Mouse (Mus musculus) liver, embryonic 12.5 days (tissue): ENCODE results near the gene Rapgef5. TPM values are rescaled to one million over a fixed set of nuclear protein-coding genes. Genes with fewer than 3 reads are reported as not detected.

ENCODE experiments used
- ATAC-seq: fragments of 200-750 bp; cut with Nextera tagmentation; 2 replicates; pipeline ENCODE4 v1.8.0; 2017; ENCODE audit warnings: moderate number of reproducible peaks, mild to moderate bottlenecking, moderate library complexity
- H3K27ac ChIP-seq: fragments of 300-500 bp; sonication (generic); 2 replicates; pipeline ENCODE4 v1.5.1; 2016; ENCODE audit warnings: mild to moderate bottlenecking
- H3K27me3 ChIP-seq: fragments of 300-500 bp; sonication (generic); replicated peaks from 2 replicates; pipeline ENCODE4 v1.6.1; 2016; ENCODE audit warnings: mild to moderate bottlenecking, moderate library complexity
- H3K36me3 ChIP-seq: fragments of 300-500 bp; sonication (generic); 2 replicates; pipeline ENCODE4 v1.6.1; 2016; ENCODE audit warnings: mild to moderate bottlenecking, moderate library complexity
- H3K4me1 ChIP-seq: fragments of 300-500 bp; sonication (generic); 2 replicates; pipeline ENCODE4 v1.6.1; 2016
- H3K4me2 ChIP-seq: fragments of 300-500 bp; sonication (generic); 2 replicates; pipeline ENCODE4 v1.6.1; 2016; ENCODE audit warnings: mild to moderate bottlenecking, moderate library complexity
- H3K4me3 ChIP-seq: fragments of 300-500 bp; sonication (generic); 2 replicates; pipeline ENCODE4 v1.5.1; 2016; ENCODE audit warnings: mild to moderate bottlenecking, moderate library complexity
- H3K9ac ChIP-seq: fragments of 300-500 bp; sonication (generic); 2 replicates; pipeline ENCODE4 v1.6.1; 2016; ENCODE audit warnings: mild to moderate bottlenecking, moderate library complexity
- H3K9me3 ChIP-seq: fragments of 300-500 bp; sonication (generic); replicated peaks from 2 replicates; pipeline ENCODE4 v1.6.1; 2016; ENCODE audit warnings: mild to moderate bottlenecking, moderate library complexity
- WGBS: fragments of 180-500 bp; shearing (Covaris S2); methylation state at CpG from one replicate; pipeline ENCODE4 v1.1.7; 2016; ENCODE audit not compliant: insufficient replicate concordance; 5-methylcytosine and 5-hydroxymethylcytosine counted together
- polyA plus RNA-seq: library from polyadenylated mRNA; unstranded; fragments of >200 nt; fragmentation: Nextera tagmentation; extraction: Ambion mirVana; gene quantifications from 2 replicates; pipeline ENCODE4 v1.2.1, GENCODE M21; 2016

Rapgef5 gene
- polyA plus RNA-seq, 1 experiment from 2014 or later, result 3.3 TPM

DNA sequence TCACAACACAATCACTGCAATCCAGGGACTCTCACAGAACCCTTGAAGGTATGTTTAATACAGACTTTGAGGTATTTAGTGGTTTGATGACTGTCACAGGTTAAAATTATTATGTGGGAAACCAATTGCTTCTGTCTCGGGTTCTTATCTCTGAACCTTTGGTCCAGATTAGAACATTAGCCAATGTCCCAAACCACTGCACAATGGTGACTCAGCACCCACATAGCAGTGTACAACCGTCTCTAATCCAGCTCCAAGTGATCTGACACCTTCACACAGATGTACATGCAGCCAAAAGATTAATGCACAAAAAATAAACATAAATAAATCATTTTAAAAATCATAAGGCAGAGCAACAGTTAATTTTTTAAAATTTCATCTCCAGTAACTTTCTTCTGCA, 11.1 kb upstream of the Rapgef5 start:
- Histone ChIP-seq H3K9me3 (no peaks in the 10 kb centered on the region), H3K4me3 (no peak overlapping the region), H3K27me3 (no peaks in the 10 kb centered on the region), H3K4me1 (no peaks in the 10 kb centered on the region), H3K27ac (no peak overlapping the region), H3K9ac (no peak overlapping the region), H3K4me2 (no peak overlapping the region), H3K36me3 (no peaks in the 10 kb centered on the region)
- ATAC-seq, result no peak
- 17% methylated on average over 2 of the region's 2 CpGs for WGBS

DNA sequence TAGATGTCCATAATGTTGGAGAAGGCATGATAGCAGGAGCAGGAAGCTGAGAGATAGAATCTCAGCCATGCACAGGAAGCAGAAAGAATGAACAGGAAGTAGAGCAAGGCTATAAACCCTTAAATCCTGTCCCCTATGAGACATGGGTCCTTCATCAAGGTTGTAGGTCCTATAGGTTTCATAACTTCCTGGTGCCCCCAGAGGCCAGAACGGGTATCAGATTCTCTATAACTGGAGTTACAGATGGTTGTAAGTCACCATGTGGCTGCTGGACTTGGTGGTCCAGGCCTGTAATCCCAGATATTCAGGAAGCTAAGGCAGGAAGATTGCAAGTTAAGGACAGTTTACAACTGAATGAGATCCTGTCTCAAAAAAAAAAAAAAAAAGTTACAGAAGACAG, 8.5 kb upstream of the Rapgef5 start:
- Histone ChIP-seq H3K4me3 (no peak overlapping the region), H3K36me3 (no peaks in the 10 kb centered on the region), H3K27ac (no peak overlapping the region), H3K9ac (no peak overlapping the region), H3K9me3 (no peaks in the 10 kb centered on the region), H3K27me3 (no peaks in the 10 kb centered on the region), H3K4me1 (no peaks in the 10 kb centered on the region), H3K4me2 (no peak overlapping the region)
- WGBS, result 25% methylated on average over 1 of the region's 1 CpGs
- no peak for ATAC-seq

DNA sequence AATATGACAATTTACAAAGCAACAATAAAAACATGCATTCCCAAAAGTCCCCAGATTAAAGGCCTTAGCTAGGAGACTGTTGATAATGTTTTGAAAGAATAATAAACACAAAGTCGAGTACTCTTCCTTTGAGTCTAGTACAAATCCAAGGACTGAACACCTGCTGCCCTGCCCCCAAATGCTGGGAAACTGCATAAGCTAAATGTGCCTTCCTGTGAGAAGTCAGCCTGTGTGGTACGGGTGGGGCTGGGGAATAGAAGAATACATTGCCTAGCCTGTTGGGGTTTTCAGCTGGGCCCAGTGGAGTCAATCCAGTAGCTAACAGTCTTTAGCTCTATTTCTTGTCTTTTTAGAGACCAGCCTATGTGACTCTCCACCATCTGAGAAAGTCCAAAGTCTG, 6.4 kb upstream of the Rapgef5 start:
- H3K4me3 ChIP-seq, result no peak overlapping the region
- H3K4me2 ChIP-seq, result no peak overlapping the region
- H3K36me3 ChIP-seq, result no peaks in the 10 kb centered on the region
- H3K27ac ChIP-seq, result no peak overlapping the region
- H3K9ac ChIP-seq, result no peak overlapping the region
- WGBS, result 47% methylated on average over 2 of the region's 2 CpGs
- H3K4me1 ChIP-seq, result no peaks in the 10 kb centered on the region
- no peak for ATAC-seq
- H3K9me3 ChIP-seq, result no peaks in the 10 kb centered on the region
- H3K27me3 ChIP-seq, result no peaks in the 10 kb centered on the region

DNA sequence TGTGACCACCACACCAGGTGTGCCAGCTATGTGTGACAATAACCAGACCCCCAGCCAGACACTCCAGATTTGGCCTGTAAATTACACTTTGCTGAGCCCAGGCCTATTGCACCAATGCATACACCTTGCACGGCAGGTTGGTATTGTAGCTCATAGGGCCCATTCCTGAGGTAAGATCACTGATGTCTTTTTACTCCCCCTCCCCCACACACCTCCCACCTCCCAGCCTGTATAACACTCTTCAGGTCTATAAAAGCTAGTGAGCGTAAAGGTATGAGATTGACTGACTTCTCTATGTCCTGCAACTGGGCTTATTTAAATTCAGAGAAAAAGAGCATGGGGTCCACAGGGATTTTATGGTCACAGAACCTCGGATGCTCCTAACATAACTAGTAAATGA, 3.8 kb upstream of the Rapgef5 start:
- H3K36me3 ChIP-seq, result no peaks in the 10 kb centered on the region
- no peaks in the 10 kb centered on the region for H3K9me3 ChIP-seq
- H3K27me3 ChIP-seq, result no peaks in the 10 kb centered on the region
- ATAC-seq, result no peak
- no peak overlapping the region for H3K27ac ChIP-seq
- no peaks in the 10 kb centered on the region for H3K4me1 ChIP-seq
- WGBS, result 69% methylated on average over 3 of the region's 3 CpGs
- no peak overlapping the region for H3K9ac ChIP-seq
- no peak overlapping the region for H3K4me2 ChIP-seq
- H3K4me3 ChIP-seq, result no peak overlapping the region

DNA sequence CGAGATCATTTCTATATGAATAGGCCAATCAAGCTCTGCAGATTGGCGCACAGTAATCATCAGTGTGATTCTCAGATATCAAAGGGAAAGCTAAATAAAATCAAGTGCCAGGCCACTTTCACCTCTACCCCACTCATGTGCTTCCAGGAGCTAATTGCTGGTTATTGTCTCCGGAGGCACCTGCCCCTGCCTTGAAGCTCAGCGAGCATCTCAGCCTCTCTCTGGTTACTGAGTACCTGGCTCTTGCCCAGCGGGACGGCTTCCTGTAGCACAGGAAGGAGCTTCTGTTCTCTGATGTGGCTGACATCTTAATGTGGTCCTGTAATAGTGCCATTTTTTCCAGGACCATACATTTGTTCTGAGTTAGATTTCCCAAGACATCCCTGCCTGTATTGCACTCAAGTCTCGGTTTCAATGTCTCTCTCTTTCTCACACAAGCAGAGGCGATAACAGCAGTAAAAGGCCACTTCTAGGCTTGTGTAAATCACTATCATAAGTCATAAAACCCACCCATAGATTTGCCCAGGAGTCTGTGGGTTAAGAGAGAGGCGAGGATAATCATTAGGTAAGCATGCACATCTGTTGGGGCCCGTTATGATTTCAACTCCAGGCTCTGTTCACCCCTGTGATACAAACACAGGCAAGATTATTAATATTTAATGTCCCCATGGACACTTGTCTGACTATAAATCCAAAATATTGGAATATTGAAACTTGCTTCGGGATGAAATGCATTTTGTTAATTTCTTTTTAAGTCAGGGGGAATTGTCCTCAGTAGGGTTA, 2.9 kb upstream of the Rapgef5 start:
- Histone ChIP-seq H3K36me3 (no peaks in the 10 kb centered on the region), H3K4me3 (no peak overlapping the region), H3K9ac (no peak overlapping the region), H3K27me3 (no peaks in the 10 kb centered on the region), H3K4me1 (no peaks in the 10 kb centered on the region), H3K27ac (no peak overlapping the region), H3K9me3 (no peaks in the 10 kb centered on the region), H3K4me2 (no peak overlapping the region)
- 74% methylated on average over 11 of the region's 11 CpGs for WGBS
- ATAC-seq, result no peak

DNA sequence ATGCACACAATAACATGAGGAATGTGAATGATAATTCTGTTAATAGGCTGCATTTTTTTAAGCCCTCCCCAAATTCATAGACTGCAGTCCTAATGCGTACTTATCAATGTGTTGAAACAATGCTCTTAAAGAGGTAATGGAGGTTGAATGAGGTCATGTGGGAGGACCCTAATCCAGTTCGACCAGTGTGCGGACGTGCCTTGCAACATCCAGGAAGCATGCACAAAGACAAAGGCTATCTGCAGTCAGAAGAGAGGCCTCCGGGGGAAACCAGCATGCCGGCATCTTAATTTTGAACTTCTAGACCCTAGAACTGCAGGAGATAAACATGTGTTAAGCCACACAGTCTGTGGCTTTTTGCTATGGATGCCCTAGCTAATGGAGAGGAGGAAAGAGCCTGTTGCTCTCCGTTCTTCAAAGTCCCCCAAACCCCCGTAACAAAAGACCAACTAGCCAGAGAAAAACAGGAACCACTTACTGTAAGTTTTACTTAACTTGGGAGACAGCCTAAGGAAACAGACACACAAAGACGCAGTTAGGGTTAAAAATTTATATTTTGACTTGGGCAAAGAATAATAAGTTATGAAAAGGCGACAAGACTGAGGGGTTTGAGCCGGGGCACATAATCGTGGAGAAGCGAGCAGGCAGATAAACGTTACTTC, 1.1 kb downstream of the Rapgef5 start:
- Histone ChIP-seq H3K9me3 (no peaks in the 10 kb centered on the region), H3K4me2 (no peak overlapping the region), H3K36me3 (no peaks in the 10 kb centered on the region), H3K4me3 (no peak overlapping the region), H3K4me1 (no peaks in the 10 kb centered on the region), H3K27me3 (peaks cover 8% of the 10 kb centered on the region; the same call in 1 of the 2 replicates), H3K9ac (no peak overlapping the region), H3K27ac (no peak overlapping the region)
- WGBS, result 35% methylated on average over 14 of the region's 14 CpGs
- no peak for ATAC-seq

DNA sequence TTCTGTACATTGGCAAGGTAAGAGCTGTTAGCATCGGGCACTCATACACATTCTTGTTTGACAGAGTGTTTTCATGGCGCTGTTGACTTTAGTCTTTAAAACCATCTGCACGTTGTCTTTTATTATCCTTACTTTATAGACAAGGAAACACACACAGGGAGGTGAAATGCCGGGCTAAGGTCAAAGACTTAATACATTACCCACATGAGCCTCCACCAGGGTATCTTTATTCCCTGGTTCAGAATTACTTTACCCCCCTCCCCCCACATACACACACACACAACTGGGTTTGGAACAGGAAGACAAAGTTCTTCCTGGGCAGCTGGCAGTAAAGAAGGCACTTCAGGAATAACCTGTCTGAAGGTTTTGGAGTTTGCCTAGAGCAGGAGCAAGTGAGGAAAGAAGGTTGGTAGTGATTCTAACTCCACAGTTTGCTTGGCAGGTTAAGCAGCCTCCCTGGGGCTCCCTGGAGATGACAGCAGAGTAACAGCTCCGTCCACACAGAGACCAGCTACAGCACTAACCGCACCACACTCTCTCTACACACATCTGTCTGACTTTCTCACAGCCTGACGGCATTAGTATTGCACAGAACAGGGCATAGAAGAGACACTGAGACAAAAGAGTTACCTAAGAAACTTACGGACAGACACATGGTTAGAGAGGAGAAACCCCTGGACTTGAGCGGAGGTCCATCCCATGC, 8.2 kb downstream of the Rapgef5 start:
- Histone ChIP-seq H3K27me3 (peaks cover 26% of the 10 kb centered on the region; the same call in 1 of the 2 replicates), H3K36me3 (no peaks in the 10 kb centered on the region), H3K27ac (no peak overlapping the region), H3K9ac (no peak overlapping the region), H3K4me2 (no peak overlapping the region), H3K4me1 (no peaks in the 10 kb centered on the region), H3K4me3 (no peak overlapping the region), H3K9me3 (no peaks in the 10 kb centered on the region)
- no peak for ATAC-seq
- WGBS, result 72% methylated on average over 9 of the region's 9 CpGs

DNA sequence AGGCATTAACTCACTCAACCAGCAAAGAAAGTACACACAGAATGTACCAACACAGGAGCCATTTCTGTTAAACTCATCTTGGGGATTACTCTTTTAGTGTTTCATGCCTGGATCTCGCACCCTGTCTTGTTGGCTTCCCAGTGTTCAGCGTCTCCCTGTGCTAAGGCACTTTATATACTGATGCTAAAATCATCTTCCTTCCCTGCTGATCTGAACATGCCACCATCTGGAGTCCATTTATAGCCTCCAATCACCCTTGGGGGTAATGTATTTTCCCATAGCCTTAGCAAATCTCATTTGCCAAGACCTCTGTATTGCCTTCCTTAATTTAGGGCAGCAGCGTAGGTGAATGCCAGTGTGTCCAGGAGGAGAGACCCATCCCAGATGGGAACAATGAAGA, 11.6 kb downstream of the Rapgef5 start:
- ATAC-seq, result no peak
- 70% methylated on average over 3 of the region's 3 CpGs for WGBS
- H3K27me3 ChIP-seq, result peaks cover 40% of the 10 kb centered on the region; the same call in 1 of the 2 replicates

DNA sequence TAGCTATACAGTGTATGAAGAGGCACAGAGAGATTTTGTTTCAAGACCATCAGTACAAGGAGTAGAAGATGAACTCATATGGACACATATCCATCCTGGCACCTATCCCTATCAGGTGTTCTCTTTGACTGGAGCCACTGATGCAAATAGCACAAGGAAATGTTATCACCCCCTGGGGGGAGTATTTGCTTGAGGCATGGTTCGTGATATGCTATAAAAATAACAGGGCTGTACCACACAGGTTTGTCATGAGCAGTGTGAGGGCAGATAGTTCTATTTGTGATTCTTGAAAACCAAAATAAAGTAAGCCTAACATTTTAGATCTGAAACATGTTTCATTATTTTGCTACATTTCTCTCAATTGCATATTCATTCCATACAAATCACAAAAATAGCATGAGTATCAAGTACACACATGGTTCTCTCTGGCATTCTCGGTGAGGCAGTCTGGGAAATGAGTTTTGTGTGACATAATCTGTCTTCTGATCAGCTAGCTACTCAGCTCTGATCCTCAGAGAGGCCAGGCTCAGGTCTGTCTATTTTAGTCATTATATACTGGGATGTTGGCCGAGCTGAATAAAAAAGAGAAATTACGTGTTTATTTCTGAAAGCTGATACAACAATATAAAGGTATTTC, 12.3 kb downstream of the Rapgef5 start:
- no peak for ATAC-seq
- 0 out of 2 replicates have a peak, but pooled peaks cover 3% of the 10 kb centered on the region for H3K4me1 ChIP-seq
- no peak overlapping the region for H3K9ac ChIP-seq
- H3K9me3 ChIP-seq, result no peaks in the 10 kb centered on the region
- no peak overlapping the region for H3K27ac ChIP-seq
- WGBS, result 48% methylated on average over 4 of the region's 4 CpGs
- no peaks in the 10 kb centered on the region for H3K36me3 ChIP-seq
- H3K4me3 ChIP-seq, result no peak overlapping the region
- peaks cover 47% of the 10 kb centered on the region for H3K27me3 ChIP-seq
- no peak overlapping the region for H3K4me2 ChIP-seq

More for the DNA sequence above, 11.6 kb downstream of the Rapgef5 start:
- no peak overlapping the region for H3K4me2 ChIP-seq
- no peaks in the 10 kb centered on the region for H3K9me3 ChIP-seq
- H3K36me3 ChIP-seq, result no peaks in the 10 kb centered on the region
- no peak overlapping the region for H3K9ac ChIP-seq
- H3K4me3 ChIP-seq, result no peak overlapping the region
- H3K27ac ChIP-seq, result no peak overlapping the region
- no peaks in the 10 kb centered on the region for H3K4me1 ChIP-seq

DNA sequence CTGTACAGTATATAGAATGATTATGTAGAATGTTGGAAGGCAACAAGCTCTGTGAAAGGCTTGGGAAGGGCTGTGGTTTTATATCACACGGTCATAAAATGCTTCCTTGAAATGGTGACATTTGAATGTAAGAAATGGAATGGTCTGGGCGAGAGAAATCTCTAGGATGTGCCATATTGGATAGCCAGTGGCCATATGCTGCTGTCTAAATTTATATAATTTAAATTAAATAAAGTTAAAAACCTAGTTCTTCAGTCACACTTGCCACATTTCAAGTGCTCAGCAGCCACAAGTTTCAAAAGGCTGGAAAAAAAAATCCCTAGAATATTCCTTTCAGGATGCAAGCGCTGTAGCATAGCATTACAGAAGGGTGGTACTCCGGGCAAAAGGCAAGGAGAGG, 14.8 kb downstream of the Rapgef5 start:
- no peak overlapping the region for H3K4me2 ChIP-seq
- 78% methylated on average over 4 of the region's 4 CpGs for WGBS
- no peaks in the 10 kb centered on the region for H3K9me3 ChIP-seq
- H3K27me3 ChIP-seq, result peaks cover 72% of the 10 kb centered on the region
- no peaks in the 10 kb centered on the region for H3K36me3 ChIP-seq
- H3K27ac ChIP-seq, result no peak overlapping the region
- ATAC-seq, result no peak
- no peak overlapping the region for H3K9ac ChIP-seq
- H3K4me3 ChIP-seq, result no peak overlapping the region
- H3K4me1 ChIP-seq, result peaks cover 14% of the 10 kb centered on the region

DNA sequence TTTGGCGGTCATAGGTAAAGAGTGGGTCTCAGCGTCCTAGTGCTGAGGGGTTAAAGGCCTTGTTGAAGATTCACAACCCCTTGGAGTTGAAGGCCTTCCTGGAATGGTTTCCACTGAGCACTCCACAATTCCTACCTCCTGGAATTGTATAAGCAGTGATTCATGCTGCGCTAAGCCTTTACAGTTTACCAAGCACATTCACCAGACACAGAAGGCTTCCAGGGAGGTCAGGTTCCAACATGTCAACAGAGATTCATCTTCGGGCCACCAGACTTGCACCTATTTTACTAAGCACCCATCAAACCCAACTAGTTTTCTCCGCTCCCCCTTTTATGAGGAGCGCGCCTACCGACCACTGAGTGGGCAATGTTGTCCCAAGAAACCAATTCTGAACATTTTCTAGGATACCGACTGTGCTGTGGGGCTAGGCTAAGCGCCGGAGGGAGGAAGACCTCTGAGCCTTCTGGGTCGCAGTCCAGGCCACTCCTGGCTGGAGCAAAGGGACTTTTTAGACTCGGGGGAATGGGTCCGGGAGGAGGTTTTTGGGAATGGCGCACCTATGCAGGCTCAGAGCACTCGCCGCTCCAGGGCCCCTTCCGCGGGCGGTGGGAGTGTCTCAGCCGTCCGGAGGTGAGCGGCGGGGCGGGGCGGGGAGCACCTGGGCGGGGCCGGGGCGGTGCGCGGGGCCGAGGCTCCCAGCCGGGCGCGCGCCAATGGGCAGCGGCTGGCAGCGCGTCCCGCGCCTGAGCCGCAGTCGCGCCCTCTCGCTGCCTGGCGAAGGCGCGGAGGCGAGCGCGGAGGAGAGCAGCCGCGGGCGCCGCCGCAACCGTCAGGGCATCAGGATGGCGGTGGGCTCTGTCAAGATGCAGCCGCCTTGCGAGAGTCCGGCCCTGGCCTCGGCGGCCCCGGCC, 17.2 kb downstream of the Rapgef5 start:
- Histone ChIP-seq H3K36me3 (no peaks in the 10 kb centered on the region), H3K4me1 (peaks cover 14% of the 10 kb centered on the region), H3K9me3 (no peaks in the 10 kb centered on the region), H3K27ac (no peak overlapping the region), H3K4me2 (peak overlapping the region; percentile 84), H3K9ac (peak overlapping the region; percentile 59), H3K27me3 (peaks cover 61% of the 10 kb centered on the region), H3K4me3 (peak overlapping the region; percentile 61)
- 6% methylated on average over 35 of the region's 64 CpGs for WGBS
- ATAC-seq, result peak; percentile 77
